Mouse (Mus musculus) R1 (cell line): ENCODE measurements around the gene Cachd1.
A peak's percentile ranks its signal among the peaks of the same experiment; 100 is the strongest.

ENCODE experiments used
- DNase-seq: peaks from one replicate; pipeline ENCODE4 v3.0.0-alpha.2; 2018; ENCODE audit warnings: low read depth, low spot score

The Cachd1 gene

GRCm38 (mm10) chr4:100988231-100988799 is 211.8 kb downstream of the Cachd1 start:
- DNase-seq = peak; percentile 72

DNA sequence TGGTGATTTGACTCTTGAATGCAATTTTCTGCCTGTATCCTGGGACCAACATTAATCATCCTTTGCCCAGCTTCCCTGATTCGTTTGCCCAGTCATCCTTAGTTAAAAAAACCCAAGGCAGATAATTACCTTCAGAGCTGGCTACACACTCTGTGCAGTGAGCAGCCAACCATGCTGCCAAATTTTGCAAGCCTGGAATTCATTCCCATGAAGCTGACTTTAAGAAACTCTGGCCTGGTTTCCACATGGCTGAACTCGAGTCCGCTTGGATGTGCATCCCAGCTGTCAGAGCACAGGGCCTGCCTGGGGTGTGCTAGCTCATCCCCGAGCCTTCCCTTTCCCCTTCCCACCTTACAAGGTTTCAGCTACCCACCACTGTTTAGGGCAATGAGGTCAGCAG is 214.5 kb downstream of the Cachd1 start:
- no peak for DNase-seq

- DNase-seq = no peak
Measured at GRCm38 (mm10) chr4:100992086-100992485, 215.6 kb downstream of the Cachd1 start.

- no peak for DNase-seq
Measured at GRCm38 (mm10) chr4:100994442-100995255, 218.2 kb downstream of the Cachd1 start.

GRCm38 (mm10) chr4:100995617-100996016 is 219.1 kb downstream of the Cachd1 start:
- no peak for DNase-seq

DNA sequence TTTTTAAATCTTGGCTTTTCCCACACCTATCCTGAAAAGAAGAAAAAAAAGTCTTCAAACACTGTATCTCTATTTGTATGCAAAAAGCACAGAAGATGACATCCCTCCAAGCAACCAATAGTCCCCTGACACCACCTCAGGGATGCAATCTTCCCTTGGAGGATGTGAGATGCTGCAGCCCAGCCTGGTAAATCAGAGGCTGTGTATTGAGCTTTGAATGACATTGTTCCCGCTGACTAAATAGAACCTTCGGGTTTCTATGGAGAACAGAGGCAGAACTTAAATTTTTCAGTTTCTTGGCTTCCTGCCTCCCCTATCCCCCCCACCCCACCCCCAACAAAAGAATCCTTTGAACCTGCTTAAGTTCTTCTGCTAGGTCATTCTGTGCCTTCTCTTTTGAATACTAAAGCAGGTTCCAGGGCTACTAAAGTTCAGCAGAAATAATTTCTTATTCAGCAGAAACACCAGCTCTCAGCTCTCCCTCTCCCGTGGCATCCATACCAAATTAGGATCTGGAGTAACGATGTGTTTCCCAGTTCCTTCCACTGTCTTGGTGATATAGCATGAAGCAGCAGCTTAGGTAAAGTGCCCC is 219.7 kb downstream of the Cachd1 start:
- DNase-seq = no peak

- peak; percentile 51 for DNase-seq
Measured at GRCm38 (mm10) chr4:100998145-100998544, 221.7 kb downstream of the Cachd1 start.

GRCm38 (mm10) chr4:100998906-100999305 is 222.4 kb downstream of the Cachd1 start:
- no peak for DNase-seq

DNA sequence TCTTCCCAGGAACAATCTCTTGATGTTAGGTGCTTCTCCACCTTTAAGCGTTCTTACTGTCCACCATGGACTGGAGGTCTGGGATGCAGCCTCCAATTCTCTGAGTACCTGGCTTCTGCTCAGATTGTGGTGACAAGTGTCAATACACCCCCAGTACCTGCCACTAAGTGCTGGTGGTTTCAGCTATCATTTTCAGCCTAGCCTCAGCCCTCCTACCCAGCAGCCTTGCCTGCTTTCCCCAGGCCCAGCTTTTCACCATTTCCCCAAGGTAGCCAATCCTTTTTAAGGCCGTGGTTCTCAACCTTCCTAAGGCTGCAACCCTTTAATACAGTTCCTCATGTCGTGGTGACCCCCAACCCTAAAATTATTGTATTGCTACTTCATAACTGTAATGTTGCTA is 224.1 kb downstream of the Cachd1 start:
- DNase-seq = no peak

- no peak for DNase-seq
Measured at GRCm38 (mm10) chr4:101001073-101001472, 224.6 kb downstream of the Cachd1 start.

- DNase-seq = peak; percentile 38
Measured at GRCm38 (mm10) chr4:101002961-101003360, 226.5 kb downstream of the Cachd1 start.

- DNase-seq = no peak
Measured at GRCm38 (mm10) chr4:101008362-101008769, 231.9 kb downstream of the Cachd1 start.

DNA sequence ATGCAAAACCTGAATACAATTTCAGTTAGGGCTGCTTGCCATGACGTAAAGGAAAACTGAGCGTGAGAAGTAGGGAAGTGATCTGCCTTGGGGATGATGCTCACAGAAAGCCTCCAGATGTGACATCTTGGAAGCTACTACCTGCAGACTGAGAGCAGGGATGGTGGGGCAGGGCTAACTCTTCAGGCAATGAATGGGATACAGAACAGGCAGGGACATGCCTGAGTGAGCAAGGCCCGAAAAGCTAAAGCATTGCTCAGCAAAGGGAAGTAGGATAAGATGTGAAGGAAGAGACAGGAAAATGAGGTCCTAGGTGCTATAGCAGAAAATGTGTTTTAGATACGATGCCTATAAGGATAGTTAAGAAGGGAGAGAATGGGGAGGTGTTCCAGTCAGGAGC is 232.6 kb downstream of the Cachd1 start:
- DNase-seq = no peak

- DNase-seq = no peak
Measured at GRCm38 (mm10) chr4:101017806-101018205, 241.3 kb downstream of the Cachd1 start.

GRCm38 (mm10) chr4:101020596-101020995 is 244.1 kb downstream of the Cachd1 start, which contains the start of gene Gm10577:
Gm10577 (minus strand) TSS chr4:101020696.
- no peak for DNase-seq

DNA sequence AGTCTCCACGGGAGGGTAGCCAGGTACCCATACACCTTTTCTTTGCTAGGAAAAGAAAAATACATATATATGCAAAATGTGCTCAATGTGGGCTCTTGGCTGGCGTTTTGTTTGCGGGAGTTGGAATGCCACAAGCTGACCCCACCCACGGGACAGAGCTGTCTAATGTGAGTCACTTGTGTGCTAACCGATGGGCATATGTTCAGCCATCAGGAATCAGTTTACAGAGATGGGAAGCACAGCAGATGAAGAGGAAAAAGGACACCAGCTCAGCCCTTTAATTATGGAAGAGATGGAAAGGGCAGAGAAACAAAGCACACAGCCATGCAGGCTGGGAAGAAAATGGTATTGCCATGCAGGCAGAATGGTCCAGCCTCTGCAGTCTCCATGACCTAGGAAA is 250.1 kb downstream of the Cachd1 start:
- no peak for DNase-seq

GRCm38 (mm10) chr4:101026995-101027394 is 250.5 kb downstream of the Cachd1 start:
- DNase-seq = no peak

DNA sequence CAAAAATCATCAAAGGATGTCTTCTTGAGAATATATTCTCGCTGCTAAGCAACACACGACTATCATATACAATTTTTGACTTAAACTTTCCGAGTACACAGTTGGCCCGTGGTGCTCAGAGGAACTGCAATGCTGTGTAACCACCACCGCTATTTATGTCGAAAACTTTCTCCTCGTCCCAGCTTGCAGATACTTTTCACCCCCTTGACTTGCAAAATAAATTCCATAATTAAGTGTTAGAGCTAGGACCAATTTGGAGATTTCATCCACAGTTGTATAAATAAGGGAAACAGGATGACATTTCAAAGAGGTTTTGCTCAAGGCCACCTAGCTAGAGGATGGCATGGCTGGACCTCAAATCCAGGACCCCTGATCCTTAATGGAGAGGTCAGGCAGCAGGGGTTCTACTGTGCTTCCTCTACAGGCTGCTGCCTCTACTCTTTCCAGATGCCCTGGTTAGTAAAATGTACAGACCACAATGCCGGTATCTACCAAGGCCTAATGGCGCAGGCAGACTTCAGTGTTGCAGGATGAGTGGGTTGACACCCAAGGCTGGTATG is 251.5 kb downstream of the Cachd1 start:
- no peak for DNase-seq

DNA sequence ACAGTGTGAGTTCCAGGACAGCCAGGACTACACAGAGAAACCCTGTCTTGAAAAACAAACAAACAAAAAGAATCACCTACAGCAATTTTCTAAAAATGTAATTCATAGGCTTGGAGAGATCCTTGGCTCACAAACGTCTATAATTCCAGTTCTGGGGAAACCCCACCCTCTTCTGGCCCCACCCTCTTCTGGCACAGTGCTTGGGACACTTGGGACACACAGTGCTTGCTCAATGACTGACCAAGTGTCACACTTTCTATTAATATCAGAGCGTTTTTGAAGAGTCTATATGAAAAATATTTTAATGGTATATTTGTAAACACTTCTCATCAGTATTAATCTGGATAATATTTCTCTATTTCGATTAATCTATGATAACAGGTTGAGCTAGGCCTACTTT is 256.6 kb downstream of the Cachd1 start:
- DNase-seq = no peak

DNA sequence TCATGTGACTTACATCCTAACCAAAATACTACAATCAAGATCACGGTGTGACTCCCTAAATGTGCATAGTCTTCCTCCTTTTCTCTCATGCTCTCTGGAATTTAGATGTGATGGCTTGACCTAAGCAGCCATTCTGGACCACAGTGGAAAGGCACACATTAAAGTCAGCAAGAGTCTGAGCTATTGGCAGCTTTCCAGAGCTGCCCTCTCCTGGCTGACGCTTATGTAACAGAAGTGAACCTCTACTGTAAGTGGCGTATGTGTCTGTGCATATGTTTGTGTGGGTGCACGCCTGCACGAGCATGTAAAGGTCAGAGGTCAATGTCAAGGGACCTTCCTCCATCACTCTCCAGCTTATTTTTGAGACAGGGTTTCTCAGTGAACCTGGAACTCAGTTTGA is 258.7 kb downstream of the Cachd1 start:
- DNase-seq = no peak

DNA sequence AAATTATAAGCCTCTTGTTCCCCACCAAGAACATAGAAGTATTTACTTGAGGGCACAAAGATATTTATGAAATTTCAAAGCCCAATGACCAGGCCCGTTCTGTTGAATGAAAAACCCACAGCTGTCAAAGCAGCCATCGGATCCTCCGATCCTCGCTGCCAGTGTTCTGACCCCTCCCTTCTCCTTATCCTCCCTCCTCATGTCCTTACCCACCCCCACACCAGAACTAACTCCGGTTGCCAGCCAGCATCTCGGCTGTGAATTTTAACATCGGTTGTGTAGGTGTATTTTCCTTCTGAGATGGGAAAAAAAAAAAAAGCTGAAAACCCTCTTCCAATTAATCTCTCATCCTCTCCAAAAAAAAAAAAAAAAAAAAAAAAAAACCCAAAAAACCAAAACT is 260.7 kb downstream of the Cachd1 start:
- DNase-seq = no peak

DNA sequence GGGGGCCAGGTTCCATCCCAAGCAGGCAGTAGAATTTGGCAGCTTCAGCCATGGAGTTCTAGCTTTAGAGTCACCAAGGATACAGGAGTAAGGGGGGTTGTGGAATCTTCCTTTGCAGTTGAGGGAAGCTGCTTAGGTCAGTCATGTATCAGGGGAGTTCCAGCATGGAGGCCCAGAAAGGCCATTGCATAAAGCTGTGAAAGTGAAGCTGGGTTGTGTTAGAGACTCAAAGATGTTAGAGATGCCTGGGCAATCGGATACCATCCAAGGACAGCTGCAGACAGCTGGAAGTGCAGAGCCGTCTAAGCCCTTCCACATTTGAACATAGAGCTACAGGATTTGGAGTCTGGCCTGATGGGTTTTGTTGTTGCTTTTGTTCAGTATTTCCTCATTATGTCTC is 267.2 kb downstream of the Cachd1 start:
- DNase-seq = no peak

- no peak for DNase-seq
Measured at GRCm38 (mm10) chr4:101044149-101044548, 267.7 kb downstream of the Cachd1 start.
